Mouse (Mus musculus) heart, postnatal 10 days (tissue): ENCODE measurements around the gene Uevld. TPM values are rescaled to one million over a fixed set of nuclear protein-coding genes. Genes with fewer than 3 reads are reported as not detected.

Experiments
- DNase-seq, 2 experiments: peaks; one replicate each; pipeline ENCODE4 v3.0.0; 2021
- intact Hi-C: fragments of 180-260 bp; cut with DNase I; formaldehyde crosslinking; loops from one replicate; pipeline ENCODE4 v1.15.1; 2025
- total RNA-seq, 2 experiments: library from RNA; stranded (reverse); gene quantifications; 2 replicates each; pipeline ENCODE4 v1.2.3; 2021

Uevld gene
- total RNA-seq, 2 experiments from 2014 or later: 10.8 to 13.4 TPM

- DNase-seq: peak in 1 of 2 experiments; percentile 15
- intact Hi-C loops: no loop called here
Measured at GRCm38 (mm10) chr7:46879851-46880250, 78.5 kb downstream of the Uevld start.

- intact Hi-C loops: no loop called here
Measured at GRCm38 (mm10) chr7:46877255-46877654, 81.1 kb downstream of the Uevld start.

GRCm38 (mm10) chr7:46876841-46877240 is 81.5 kb downstream of the Uevld start:
- intact Hi-C loops: no loop called here
- no peak for DNase-seq

More at GRCm38 (mm10) chr7:46877255-46877654, 81.1 kb downstream of the Uevld start:
- no peak for DNase-seq

Other genes starting within 250 kb of the Uevld start
- gene Saal1, start 247.8 kb downstream of the Uevld start, total RNA-seq: 1 to 10 TPM; 5.0 to 5.9 TPM
- gene Saa3, start 242.8 kb downstream of the Uevld start, total RNA-seq: not detected
- gene Saa4, start 225.9 kb downstream of the Uevld start, total RNA-seq: not detected
- not detected for gene Saa1, start 215.5 kb downstream of the Uevld start, total RNA-seq
- not detected for gene Saa2, start 206.7 kb downstream of the Uevld start, total RNA-seq
- 10 to 100 TPM; 11.6 TPM for gene Hps5, start 162.5 kb downstream of the Uevld start, total RNA-seq
- gene Gtf2h1, start 162.4 kb downstream of the Uevld start, total RNA-seq: 10 to 100 TPM; 22.6 to 22.7 TPM
- 100 to 1,000 TPM; 889 to 902 TPM for gene Ldha, start 117.1 kb downstream of the Uevld start, total RNA-seq
- not detected for gene Ldhc, start 97.3 kb downstream of the Uevld start, total RNA-seq
- 10 to 100 TPM; 78.8 to 80.3 TPM for gene Tsg101, start 38.6 kb downstream of the Uevld start, total RNA-seq
- gene Gm9999, start 25.1 kb upstream of the Uevld start, total RNA-seq: not detected
- gene Spty2d1, start 49.9 kb upstream of the Uevld start, total RNA-seq: 10 to 100 TPM; 12.5 to 13.8 TPM
- 10 to 100 TPM; 33.8 to 37.3 TPM for gene Tmem86a, start 92.1 kb upstream of the Uevld start, total RNA-seq
- not detected for gene Ptpn5, start 175.2 kb upstream of the Uevld start, total RNA-seq
- not detected for gene Mrgpra6, start 246.4 kb upstream of the Uevld start, total RNA-seq